Mouse (Mus musculus): ENCODE measurements around the gene Mcmbp. TPM values are rescaled to one million over a fixed set of nuclear protein-coding genes. Genes with fewer than 3 reads are reported as not detected.
"Not testable (repeated sequence)": the region's sequence is repeated elsewhere in the genome, so short reads cannot be mapped to it uniquely, and the experiment has no call there.

Gene Mcmbp
- total RNA-seq, 2 experiments from 2014 or later, result 33.9 to 37.2 TPM

DNA sequence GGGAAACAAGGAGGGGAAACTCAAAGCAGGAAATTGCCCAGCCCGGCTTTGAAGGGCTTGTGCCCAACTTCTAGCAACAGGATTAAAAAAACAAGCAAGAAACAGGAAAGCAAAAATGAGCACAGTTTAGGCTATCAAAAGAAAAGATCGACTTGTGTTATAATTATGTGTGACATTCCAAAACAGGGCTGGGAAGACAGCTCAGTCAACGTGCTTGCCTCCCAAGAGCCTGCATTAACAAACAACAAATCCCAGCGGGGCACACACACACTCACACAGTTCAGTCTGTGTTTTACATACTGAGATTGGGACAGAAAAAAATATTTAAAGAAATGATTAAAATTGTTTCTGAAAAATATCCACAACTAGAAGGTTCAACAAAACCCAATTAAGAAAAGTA, 22.3 kb downstream of the Mcmbp start:
- DNase-seq, result no peak

DNA sequence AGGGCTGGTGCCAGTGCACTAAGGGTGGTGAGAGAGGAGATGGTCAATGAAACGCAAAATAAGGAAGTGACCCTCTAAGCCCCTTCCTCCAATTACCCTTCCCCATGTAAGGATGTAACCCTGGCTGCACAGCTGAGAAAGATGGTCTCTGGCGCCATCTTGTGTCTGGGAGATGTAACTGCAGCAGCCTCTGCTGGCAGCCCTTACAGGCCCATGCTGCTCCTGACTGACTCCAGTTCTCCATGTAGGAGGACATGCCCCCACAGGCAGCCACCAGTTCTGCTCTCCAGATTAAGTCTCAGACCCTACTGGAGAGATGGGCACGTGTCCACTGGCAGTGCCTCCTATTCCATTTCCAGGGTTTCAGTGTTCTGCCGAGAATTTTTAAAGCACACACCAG, 34.6 kb downstream of the Mcmbp start:
- peak; percentile 61 to 72 for DNase-seq

DNA sequence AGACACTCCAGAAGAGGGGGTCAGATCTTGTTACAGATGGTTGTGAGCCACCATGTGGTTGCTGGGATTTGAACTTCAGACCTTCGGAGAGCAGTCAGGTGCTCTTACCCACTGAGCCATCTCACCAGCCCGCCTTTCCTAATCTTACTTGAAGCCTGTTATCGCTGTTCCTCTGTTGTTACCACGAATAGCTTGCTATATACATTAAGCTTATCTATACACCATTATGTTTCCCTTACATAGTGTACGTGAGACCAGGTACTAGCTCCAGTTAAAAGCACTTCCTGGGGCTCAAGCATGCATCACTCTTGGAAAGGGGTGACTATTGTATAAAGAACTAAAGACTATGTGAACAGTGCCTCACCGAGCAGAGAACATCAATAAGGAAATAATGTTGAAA, 40.3 kb downstream of the Mcmbp start:
- DNase-seq, result not testable (repeated sequence)

DNA sequence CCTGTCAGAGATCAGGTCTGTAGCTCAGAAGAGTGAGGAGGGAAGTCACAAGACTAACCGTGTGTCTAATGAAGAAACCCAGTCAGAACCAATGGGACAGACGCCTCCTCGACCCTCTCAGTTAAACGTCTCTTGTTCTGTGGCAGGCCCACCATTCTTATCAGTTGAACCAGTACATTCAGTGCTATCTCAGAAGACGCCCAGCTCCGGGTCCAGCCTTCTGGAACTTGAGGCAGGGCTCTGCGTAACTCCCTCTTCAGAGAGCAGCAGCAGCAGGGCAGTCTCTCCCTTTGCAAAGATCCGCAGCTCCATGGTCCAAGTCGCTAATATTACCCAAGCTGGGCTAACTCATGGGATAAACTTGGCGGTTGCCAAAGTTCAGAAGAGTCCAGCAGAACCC, 45.4 kb downstream of the Mcmbp start:
- no peak for DNase-seq

DNA sequence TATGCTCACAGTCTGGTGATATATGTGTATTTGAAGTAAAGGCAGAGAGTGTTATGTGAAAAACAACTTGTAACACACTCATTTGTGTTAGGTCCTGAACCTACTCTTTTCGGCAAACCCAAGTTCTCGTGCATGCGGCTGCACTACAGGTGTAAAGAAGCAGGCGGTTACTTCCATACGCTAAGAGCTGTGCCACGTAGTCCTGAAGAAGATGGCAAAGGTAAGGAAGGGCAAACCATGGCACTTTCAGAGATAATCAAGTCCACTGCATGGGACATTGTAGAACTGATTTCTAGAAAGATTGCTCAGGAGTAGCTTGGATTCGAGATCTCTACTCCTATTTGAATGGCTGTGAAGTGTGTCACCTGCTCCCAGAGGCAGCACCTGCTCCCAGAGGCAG, 48.1 kb downstream of the Mcmbp start:
- DNase-seq, result no peak

DNA sequence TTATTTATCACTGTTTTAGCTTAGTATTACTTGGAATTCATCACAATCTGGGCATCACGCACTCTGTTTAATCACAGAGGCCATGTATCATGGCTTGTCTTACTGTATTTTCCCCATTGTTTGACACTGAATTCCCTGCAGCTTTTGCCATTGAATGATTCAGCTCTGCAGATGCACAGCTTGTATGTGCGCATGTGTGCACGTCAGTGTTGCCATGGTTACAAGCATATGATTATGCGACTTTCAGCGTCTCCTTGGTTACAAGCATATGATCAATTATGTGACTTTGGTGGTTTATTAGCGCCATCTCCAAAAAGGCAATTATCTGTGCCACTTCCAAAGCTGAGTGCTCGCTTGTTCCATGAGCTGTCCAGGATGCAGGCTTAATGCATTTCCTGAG, 49.5 kb downstream of the Mcmbp start:
- no peak for DNase-seq

DNA sequence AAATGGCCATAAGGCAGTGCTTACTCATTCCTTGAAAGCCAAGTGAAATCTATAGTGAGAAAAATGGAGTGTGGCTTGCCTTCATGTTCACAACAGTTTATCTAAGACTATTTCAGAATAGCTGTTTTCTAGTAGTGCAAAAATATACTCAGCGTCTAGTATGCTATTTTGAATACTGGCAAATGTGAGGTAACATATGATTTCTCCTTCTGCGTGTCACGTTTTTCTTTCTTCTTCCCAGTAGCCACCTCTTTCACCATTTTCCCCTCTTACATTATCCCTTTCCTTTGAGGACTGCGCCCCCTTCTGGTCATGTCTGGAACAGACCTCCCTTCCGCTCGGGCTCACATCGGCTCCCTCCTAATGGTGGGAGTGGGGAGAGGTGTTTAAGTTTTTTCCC, 50.2 kb downstream of the Mcmbp start:
- DNase-seq, result peak; percentile 89

DNA sequence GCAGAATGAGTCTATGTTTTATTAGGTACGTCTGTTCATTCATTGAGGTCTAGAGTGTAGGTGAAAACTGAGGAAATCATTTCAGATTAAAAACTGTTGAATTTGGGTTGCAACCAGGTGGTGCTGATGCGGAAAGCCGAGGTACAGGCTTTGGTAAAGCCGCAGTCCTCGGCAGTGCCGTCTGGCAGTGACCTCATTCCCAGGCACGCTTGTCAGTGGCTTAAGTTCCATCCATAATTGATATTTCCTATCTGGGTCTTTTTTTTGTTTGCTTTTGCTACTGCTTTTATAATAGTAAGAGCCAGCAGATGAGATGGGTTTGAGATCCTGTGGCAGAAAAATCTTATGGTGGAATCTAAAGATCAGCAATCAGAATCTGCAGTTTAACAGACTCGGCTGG, 50.9 kb downstream of the Mcmbp start:
- no peak for DNase-seq

DNA sequence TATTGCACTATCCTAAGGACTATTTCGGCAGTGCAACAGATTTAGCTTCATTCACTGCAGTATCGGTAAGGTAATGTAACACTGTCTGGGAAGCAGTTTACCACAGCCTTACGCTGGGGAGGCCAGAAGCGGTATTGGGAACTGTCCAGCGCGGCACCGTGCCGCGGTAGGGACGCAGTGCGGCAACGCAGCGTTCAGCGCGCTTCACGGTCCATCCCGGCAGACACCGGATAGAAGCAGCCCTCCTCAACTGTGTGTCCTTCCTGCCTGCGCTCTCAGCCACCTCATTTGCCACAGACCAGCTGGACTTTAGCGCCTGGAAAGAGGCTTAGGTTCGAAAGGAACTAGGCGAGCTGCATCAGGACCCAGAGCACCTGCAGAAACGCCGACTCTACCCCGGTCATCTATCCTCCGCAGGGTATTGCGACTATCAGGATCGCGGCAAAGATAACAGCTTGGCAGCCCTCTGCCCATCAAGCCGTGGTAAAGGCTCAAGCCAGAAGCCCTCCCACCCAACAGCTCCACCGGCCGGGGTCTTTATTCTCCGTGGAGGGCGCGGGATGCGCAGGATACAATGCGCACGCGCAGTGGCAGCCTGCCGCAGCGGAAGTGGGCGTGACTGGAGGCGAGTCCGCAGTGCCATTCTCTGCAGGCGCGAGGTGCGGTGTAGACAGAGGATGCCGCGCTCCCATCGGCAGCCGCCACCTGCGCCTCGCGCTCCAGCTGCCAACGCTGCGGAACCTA, 52.3 kb downstream of the Mcmbp start:
- DNase-seq, result peak; percentile 76 to 79

DNA sequence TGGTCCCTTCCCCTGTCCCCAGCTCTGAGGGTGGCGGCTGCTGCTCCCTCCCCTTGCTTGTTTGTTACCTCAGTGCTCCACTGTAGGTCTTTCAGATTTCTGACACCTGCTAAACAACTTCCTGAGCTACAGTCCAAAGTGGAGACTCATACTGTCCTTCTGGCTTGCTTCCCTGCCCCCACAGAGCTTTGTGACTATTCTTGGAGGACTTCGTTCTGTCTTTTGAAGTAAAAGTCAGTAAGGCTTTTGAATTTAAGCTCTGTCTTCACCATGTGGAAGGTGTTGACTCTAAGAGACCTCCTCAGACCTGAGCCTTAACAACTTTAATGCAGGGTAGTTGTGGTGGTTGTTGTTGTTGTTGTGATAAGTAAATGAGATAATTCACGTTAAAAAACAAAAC, 61.7 kb downstream of the Mcmbp start:
- no peak for DNase-seq

DNA sequence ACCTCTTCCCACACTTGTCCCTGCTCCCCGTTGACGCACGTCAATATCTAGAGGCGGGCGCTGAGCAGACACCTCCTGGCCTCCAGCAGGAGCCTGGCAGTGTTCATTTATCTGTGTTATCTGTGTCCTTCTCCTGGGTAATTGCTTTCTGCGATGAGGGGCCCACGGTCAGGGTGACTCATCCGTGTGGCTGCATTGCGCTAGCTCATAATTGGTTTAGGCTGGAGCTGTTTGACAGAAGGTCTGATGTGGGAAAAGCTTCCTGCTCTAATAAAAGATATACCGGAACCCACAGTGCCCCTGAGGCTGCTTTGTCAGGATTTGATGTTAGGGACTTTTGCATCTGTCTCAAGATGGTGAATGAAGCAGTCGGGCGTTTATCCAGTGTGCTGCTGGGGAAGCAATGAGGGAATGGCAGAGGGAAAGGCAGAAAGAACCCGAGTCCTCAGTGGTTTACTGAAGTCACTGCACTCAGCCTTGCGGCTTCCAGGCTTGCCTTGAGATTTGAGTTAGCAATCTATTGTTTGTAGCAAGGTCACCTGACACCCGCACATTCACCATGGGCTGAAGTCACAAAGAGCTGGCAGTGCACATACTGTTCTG, 67.8 kb downstream of the Mcmbp start:
- DNase-seq, result peak; percentile 70 to 80

DNA sequence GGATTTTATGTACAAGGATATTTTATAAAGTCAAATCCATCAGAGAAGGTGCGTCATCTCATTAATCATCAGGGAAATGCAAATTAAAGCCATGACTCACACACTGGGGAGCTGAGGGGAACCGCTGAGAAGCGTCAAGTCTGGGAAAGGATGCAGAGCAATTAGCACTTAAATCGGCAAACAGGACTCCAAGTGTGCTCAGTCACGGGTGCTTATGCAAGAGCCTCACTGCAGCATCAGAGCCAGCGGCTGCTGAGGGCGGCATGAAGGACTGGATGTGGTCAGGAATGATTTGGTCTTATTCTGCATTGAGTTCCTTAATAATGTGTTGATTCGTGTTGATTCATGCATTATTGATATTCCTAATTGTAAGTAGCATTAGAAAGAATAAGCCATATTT, 68.3 kb downstream of the Mcmbp start:
- peak; percentile 34 to 48 for DNase-seq

DNA sequence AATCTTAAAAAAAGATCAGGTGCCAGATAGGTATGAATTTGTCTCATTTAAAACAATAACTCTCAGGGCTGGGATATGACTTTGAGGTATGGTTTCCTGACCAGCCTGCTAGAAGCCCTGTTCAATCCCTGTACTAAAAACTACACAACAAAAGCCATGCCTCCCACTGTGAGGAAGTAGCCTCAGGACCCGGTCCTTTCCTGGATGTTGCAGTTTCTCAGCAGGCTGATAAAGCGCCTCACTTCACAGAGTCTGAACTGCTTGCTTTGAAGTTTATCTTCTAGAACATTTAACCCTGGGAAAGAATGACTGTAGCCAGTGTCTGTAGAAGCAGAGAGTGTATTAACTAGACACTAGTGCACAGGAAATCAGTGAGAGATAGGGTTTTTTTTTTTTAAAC, 71.5 kb downstream of the Mcmbp start:
- DNase-seq, result no peak

DNA sequence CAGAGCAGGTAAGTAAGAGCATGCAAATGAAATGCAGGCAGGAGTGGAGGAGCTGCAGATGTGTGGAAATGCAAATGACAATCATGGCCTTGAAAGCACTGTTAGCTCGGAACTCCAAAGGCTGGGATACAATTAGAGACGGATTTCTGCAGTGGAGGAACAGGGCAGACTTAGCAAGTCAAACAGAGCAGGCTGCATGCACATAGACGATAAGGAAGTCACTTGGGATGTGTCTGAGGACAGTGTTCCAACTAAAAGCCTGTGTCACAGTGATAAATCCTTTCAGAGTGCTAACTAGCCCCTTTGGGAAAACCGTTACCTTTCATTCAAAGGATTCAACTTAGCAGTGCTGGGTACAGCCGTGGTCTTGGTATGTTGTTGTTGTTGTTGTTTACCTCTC, 72.5 kb downstream of the Mcmbp start:
- no peak for DNase-seq

DNA sequence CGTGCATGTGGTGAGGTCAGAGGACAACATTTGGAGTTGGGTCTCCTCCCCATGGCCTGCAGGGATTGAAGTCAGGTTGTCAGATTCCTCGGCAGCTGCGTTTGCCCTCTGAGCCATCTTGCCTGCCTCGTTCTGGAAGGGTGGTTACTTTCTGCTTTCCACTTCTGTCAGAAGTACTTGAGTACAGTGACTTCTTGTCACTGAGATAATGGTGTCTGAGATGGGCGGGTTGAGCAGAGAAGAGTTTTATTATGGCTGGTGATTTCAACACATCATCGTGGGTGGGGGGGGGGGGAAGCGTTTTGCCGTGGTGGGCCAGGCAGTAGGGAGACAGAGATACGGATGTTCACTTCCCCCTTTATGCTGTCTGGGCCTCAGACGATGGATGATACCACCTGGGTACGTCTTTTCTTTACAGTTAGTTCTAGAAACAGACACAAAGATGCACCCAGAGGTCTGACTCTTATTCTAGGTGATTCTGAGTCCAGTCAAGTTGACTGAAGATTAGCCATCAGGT, 75.4 kb downstream of the Mcmbp start:
- no peak for DNase-seq

DNA sequence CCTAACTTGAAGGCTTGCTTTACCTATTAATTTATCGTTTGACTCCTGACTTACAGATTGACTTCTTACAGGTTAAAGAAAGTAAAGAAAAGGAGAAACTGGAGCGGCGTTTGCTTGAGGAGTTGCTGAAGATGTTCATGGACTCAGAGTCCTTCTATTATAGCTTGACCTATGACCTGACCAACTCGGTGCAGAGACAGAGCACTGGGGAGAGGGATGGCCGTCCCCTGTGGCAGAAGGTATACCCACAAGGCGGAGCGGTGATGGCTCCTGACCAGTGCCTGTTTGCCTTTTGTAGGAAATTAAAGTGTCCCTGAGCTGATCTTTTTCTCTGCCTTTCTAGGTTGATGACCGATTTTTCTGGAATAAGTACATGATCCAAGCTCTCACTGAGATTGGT, 76.4 kb downstream of the Mcmbp start:
- no peak for DNase-seq

DNA sequence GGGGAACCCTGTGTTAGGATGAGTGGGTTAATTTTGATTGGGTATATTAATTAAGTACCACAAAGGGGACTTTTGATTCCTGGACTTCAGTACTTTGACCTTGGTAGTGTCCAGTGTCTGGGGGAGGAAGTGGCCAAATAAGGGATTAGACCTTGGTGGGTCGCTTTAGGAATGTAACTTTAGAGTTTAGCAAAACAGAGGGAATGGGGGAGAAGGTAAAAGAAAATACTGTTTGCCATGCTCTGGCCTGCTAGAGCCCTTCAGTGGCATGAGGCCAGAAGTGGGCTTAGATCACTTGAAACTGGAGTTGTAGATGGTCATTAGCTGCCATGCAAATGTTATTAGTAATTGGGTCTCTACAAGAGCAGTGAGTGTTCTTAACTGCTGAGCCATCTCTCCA, 83.3 kb downstream of the Mcmbp start:
- DNase-seq, result no peak

Other genes with a start within 250 kb of the Mcmbp start
- 100 to 1,000 TPM; 193 to 336 TPM for gene Bag3, start 216.9 kb downstream of the Mcmbp start, total RNA-seq (2021)
- 10 to 100 TPM; 21.2 to 28.7 TPM for gene Inpp5f, start 129.2 kb downstream of the Mcmbp start, total RNA-seq (2021)
- gene Sec23ip, start 4.4 kb upstream of the Mcmbp start, total RNA-seq (2021), result 10 to 100 TPM; 42.4 to 44.0 TPM

Measured in adrenal gland, postnatal 36 days (tissue).